Mouse (Mus musculus) retina, embryonic 14.5 days (tissue): ENCODE measurements at regions not wholly inside any gene's neighbourhood (a gene's known extent, or its start where the extent isn't known, plus 50 kb on each side); places are given as distances from the start of the nearest gene placed in this dataset.

Experiments
- DNase-seq: peaks from one replicate; pipeline ENCODE4 v3.0.0-alpha.2; 2015; ENCODE audit warnings: low spot score

DNA sequence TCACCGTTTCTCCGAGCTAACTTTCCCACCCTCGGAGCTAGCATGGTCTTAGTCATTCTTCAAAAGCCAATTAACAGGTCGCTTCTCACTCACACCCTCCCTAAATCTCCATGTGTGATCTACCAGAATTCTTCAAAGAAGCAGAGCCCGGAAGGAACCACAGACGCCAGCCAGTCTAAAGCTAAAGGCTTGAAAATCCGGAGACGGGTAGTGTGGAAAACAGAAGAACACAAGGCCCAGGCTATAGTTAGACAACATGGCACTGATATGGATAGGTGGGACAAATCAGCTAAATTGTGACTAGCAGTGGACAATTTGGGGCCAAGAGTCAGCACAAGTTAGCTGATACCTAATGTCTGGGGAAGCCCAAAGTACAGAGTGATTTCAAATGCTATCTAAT is 387.0 kb upstream of the Trpc7 start:
- no peak for DNase-seq

DNA sequence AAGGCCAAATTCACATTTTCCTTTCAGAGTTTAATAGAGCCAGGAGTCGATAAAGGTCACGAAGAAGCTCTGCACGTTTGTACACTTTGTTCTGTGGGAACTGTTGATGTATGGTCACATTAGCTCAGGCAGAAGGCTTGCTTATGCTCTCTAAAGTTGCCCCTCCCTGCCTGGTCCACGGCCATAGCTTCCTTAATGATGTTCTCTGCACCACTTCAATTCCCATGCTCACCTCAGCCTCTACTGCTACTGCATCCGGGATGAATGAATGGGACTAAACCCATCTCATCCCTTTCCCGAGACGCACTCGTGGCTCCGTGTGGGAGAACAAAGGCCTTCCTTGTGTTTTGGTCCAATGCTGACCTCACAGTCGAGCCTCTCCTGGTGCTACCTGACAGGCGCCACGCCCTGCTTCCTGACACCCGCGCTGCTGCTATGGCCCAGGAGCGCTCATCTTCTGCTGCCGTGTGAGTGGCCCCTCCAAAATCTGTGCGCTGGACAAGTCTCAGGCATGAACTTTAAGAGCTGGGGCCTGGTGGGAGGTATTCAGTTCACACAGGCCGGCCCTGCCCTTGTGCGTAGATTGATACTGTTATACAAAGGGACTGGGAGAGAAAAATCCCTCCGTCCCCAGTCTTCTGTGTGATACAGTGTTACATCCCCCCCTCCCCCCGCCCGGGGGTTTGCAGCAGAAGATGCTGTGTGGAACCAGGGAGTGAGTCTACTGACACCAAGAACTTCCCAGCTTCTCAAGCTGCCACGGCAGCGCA is 386.3 kb upstream of the Trpc7 start:
- DNase-seq, result peak; percentile 9

DNA sequence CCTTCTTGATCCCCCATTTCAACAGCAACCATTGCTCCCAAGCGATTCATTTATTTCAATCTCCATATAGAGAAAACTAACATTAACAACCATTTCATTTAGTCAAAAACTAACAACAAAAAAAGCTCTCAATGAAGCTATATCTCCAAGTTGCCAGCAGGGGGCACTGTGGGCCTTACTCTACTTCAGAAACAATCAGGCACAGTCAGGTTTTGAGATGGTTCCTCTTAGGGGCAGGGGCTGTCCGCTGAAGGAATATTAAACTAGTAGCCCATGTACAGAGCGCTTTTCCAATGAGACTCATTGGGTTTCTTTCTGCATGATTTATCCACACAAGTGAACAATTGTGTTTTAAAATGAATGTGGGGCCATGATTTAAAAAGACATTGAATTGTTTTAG is 385.7 kb upstream of the Trpc7 start:
- DNase-seq, result peak; percentile 87

DNA sequence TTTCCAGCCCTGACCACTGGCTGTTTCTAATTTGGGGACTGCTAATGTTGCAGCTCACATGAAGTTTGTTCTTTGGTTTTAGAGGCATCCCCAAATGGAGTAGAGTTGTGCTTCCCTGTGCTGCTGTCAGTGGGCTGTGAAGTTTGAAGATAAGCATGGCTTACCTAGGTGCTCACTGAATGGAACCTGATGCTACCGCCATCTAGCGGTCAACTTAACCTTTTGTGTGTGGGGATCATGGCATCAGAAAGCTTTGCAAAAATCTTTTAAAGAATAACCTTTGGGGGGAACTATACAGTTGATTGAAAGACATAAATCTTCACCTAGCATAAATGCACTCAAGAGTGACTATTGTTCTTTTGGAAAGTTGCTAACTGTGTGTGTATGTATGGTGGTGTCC is 382.8 kb upstream of the Trpc7 start:
- peak; percentile 66 for DNase-seq

DNA sequence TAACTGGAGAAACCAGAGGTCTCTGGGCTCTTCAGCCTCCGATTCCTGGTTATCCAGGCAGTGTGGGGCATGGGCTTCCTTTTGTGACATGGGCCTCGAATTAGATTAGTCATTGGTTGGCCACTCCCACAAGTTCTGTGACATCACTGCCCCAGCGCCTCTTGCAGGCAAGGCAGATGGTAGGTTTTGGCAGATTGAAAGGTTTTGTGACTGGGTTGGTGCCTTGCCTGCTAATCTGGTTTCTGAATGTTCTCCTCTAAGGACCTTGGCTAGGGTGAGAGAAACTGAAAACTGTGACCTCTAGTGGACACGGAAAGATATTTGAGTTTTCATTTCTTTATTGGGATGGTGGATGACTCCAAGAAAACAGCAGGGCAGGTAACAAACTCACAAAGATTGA is 381.3 kb upstream of the Trpc7 start:
- DNase-seq, result peak; percentile 61

DNA sequence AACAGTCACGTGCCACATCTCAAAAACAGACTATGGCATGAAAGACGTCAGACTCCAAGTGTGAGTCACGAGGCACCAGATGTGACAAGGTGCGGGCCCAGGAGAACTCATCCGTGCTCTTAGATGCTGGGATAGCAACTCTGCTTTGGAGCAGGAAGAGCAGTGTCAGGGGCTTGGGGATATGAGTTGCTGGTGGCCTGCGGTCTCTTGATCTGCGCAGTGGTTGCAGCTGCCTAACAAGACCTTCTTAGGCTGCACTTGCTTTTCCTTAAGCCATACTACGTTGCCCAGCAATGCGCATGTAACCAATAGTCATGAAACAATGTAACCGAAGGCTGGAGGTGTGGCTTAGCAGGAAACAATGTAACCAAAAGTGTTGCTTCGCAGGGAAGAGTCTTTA is 380.1 kb upstream of the Trpc7 start:
- DNase-seq, result no peak

DNA sequence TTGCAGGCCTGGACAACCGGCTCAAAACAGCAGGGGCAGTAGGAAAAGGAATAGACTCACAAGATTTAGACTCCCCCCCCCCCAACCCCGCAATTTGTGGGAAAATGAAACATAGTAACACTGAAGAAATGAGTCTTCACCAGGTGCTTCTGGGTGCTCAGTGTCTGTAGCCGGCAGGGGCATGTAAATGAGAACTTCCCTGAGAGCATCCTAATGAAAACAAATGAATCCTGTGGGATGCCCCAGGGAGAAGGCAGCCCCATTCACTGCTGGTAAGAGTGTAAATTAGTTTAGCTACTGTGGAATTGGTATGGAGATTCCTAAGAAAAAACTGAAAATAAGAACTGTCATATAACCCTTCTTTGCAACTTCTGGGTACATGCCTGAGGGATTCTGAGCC is 377.8 kb upstream of the Trpc7 start:
- no peak for DNase-seq

DNA sequence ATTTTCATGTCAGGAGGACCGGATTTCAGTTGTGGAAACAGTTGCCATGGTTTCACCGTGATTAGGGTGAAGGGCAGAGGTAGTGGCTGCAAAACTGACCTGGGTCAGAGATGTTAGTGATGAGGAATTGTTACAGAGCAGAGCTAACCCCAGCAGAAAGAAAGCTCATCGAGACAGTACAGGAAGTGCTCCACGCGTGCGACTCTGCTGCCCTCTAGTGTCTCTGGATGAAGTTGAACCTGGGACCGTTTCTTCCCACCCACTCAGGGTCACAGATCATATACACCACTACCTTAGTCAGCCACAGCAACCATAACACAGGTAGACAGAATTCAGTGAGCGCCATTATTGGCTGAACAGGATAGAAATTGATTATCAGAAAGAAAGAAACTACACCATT is 373.8 kb upstream of the Trpc7 start:
- DNase-seq, result peak; percentile 87

DNA sequence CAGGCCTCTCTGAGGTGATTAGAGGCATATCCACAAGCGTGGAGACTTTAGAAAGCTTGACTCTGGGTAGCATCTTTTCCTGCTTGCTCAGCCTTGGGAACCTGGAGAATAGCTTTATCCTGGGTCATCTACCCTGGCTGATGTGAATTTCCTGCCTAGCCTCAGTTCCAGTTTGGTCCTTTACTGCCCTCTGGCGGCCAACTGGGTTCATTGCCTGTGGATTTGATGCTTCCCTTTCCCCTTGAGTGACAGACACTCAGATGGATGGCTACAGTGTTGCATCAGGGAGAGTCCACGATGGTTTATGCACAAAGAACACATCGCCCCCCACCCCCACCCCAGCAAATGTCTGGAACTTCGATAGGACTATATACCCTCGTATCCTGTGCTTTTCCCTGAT is 364.1 kb upstream of the Trpc7 start:
- peak; percentile 91 for DNase-seq

DNA sequence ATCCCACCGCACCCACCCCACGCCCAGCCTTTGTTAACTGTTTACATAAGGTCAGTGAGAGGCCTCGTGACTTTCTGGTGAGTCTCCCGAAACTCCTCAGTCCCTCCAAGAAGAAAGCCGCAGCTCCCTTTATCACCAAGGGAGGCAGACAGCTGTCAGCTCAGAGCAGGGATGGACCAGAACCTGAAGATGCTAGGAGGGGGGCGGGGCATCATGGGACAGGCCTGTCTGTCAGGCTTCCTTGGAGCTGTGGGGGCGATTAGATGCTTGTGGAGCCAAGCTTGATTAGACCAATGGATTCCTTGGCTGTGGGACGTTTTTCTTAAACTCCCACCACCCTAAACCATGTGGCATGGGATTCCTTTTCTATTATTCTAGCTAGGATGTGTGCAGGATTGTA is 363.7 kb upstream of the Trpc7 start:
- DNase-seq, result no peak

DNA sequence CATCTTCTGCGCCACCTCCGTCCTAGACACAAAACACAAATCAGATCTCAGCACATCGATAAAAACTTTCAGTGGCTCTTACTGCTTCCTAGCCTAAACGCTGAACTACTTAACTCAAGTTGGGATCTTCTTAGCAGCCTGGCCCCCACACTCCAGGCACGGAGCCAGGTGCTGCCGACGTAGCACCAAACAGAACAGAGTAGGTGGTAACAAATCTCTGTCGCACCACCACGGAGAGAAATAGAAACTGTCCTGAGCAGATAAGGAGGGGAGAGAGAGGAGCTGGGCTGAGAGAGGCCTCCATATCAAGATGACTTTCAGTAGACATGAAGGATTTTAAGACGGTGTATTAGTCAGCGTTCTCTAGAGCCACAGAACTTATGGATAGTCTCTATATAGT is 360.1 kb upstream of the Trpc7 start:
- no peak for DNase-seq

DNA sequence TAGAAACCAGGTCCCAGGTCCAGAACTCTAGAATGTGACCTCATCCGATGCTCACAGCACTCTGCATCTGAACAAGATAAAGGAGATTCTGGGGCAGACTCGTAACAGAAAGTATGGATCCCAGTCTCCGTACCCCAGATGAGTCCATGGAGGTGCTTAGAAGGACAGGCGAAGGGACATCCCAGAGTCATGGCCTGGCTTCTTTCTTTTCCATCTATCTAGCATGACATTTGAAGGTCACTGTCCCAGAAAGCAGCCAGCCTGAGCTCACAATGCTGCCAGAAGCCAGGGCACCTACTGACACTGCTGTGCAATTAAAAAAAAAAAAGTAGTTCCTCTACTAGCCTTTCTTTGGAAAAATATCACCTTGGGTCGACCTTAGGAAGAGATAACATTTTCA is 354.1 kb upstream of the Trpc7 start:
- DNase-seq, result no peak

DNA sequence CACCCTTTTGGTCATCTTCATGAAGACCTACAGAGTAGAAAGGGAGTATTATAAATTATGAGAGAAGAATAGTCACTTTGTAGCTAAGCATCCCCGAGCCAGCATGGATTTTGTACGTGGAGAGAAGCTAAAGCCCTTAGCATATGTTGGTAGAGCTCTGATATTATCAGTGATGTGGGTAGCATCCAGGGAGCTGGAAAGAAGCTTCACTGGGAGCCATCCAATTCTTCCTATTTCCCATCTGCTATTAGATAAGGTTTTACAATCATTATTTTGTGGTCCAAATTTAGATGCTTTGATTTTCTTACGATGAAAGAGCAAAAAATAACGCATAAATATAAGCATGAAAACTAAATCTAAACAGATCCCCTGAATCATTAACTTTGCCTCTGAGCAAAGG is 353.6 kb upstream of the Trpc7 start:
- no peak for DNase-seq

DNA sequence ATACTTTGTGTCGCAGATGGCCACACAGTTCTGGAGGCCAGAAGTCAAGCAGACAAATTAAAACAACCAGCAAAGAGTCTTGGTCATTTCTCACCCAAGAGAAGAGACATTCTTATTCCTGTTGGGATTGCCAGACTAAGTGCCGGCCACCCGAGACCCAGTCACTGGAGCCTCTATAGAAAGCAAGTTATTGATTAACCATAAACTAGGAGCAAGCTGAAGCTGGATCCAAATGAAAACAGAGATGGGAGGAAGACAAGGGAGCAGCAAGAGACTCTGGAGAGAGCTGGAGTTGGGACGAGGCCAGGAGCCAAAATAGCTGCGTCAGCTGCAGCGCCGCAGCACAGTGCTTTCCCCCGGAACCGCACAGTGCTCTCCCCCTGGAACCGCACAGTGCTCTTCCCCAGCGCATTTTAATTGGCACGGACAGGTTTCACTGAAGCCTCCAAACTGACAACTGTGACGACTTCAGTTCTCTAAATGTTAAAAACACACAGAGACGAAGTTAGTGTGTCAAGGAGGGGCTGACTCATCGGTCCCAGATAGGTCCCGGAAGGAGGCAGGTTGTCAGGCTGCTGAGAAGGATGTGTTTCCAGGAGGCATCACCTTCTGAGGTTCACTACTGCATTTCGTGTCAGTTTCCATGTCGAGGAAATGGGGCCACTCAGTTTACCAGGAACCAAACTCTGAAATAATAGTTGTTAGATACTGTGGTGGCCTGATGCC is 350.6 kb upstream of the Trpc7 start:
- no peak for DNase-seq

DNA sequence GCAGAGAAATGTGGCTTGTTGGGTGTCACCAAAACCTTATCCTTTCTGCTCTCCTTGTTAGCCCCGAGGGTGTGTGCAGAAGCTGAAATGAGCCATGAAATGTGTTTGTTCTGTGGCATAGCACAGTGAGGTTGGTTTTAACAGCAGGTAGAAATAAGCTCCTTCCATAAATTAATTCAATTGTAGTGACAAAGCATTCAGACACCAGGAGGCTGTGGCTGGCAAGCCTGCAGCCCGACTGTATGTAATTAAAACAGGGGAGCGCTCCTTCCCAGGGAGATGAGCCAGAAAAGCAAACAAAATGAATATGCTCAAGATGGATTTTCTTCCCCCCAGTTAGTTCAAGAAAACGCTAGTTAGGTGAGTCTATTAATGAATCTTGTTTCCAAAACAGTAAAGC is 341.1 kb upstream of the Trpc7 start:
- DNase-seq, result no peak

DNA sequence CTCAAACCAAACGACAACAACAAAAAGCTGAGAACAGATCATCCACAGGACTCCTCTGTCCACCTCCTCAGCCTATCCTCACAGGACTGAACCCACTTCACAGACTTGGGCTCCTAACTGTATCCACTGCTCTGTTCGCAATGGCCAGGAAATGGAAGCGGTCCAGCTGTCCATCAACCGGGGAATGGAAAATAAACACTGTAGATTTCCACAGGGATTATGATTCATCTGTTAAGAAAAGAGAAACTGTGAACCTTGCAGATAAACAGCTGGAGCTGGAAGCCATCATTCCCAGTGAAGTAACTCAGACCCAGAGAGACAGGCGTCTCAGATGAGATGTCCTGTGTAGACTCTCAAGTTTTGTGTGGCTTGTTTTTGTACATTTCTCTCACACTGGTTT is 340.4 kb upstream of the Trpc7 start:
- no peak for DNase-seq

DNA sequence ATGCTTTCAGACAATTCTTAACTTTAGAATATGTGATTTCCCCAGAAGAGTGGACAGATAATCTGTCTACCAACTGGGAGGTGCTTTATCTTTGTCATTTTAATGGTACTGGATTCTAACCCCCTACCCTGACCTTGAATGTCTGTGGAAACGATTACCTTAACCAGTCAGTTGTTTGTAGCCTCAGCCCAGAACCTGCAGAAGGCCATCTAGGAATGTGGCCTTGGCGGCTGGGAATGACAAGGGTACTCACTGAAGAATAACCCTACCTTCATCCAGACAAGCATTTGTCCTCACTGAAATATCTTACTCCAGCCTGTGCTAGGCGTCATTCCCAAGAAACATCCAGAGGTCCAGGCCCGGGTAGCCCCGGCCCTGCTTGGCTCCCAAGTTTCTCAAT is 337.1 kb upstream of the Trpc7 start:
- no peak for DNase-seq

DNA sequence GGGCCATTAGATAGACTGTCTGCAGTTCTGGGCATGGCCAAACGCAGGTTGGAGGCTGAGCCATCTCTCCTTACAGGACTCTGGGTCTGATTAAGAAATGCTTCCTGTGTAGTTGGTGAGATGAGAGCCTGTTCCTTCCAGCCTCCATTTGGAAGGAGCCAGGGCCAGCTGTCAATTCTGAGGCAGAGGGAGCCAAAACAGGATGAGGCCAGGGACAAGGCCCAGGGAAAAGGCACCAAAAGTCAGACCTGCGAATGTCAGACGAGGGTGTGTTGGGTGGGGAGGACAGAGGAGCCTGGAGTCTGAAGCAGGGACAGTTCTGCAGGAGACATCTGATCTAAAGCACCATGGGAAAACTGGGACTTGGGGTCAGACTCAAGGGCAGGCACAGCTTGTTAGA is 335.9 kb upstream of the Trpc7 start:
- DNase-seq, result no peak

DNA sequence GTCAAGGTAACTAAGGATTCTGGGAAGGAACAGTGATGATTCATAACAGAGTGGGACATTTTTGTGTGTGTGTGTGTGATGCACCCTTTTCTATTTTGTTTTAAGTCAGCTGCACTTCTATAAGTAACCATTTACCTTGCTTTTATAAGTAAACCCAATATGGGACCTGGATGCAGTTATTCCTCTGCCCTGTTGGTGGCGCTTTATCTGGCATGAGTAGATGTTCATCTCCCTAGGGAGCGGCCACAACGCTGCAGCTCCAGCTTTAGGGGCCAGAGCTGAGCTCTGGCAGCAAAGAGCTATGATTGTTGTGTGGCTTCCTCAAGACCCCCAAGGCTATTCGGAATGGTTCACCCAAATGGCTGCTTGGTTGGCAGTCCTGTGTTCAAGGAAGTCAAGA is 334.5 kb upstream of the Trpc7 start:
- no peak for DNase-seq

DNA sequence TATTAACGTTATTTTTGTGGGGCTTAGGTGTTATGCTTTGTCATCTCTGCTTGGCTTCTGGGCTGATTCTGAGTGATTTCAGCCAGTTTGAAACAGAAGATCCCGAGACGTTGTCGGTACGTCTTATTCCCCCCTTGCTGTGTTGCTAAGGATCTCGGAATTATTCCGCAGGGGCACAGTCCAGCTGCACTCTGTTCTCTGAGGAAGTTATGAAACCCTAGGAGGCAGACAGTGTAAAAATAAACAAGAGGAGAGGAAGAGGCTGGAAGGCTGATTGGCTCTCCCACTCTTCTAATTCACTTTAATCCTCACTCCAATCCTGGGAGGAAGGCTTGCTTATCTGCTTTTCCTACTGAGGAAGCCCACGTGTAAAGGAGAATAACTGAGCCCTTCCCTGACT is 325.3 kb upstream of the Trpc7 start:
- DNase-seq, result no peak

DNA sequence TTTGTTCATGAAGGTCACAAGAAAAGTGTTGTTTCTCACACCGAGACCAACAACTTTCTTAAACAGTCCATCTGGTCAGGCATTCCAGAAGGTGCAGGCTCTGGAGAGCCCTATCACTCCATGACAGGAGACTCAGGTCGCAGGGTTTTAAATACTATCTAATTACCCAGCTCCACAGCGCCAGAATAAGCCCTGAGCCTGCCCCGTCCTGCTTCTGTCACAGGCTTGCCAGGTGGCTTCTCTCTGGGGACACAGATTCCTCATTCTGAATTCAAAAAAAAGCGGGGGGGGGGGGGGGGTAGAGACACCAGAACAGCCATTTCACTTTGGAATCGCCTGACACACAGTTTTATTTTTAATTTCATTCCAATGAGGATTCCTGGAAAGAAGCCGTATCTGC is 320.4 kb upstream of the Trpc7 start:
- DNase-seq, result no peak

DNA sequence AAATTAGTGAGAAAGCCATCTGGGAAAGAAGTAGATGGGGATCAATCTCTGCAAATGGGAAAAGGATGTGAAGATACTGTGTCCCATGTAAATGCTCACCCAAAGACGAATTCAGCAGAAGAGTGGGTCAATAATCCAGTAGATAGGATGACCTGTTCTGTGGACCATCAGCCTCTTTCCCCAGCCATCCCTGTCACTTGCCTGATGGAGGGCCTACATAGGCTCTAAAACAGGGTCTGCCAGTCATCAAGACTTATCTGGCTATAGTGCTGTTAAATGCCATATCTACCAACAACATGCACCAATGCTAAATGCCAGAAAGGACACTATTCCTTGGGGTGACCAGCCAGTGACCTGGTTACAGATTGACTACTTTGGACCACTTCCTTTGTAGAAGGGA is 316.5 kb upstream of the Trpc7 start:
- no peak for DNase-seq

DNA sequence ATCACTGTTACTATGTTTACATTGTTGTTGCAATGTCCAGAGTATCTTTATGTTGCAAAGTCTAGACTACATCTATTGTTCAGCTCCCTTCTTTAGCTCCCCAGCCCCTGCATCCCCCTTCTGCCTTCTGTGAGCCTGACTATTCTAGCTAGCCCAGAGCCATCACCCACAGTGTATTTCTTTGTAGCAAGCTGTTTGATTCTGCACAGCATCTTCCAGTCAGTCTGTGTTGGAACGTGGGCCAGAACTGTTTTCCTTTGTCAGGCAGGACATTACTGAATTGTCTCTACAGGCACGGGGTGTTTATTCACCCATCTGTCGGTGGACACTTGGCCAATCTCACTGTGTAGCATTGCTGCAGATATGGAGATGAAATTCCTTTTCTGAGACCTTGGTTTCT is 295.4 kb upstream of the Trpc7 start:
- no peak for DNase-seq

DNA sequence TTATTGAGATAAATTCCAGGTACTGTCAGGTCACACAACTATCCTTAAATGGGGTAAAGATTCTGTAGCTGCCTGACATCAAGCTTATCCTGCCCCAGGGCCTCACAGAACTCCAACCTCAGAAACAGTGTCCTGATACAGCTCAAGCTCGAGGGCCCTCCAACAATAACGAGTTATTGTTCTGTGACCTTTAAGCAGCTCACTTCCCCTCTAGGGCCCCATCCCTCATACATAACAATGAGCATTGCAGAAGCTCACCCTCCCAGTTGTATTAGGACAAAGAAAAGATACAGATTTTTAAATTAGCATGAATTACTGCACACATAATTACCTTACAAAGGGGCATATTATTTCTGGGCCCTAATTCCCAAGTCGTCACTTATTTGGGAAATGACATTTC is 293.5 kb upstream of the Trpc7 start:
- DNase-seq, result peak; percentile 73
